In genomic region chr2:59644816-59645215, GRCm38 (mm10) we compare ENCODE assay signal across 9 mouse cellular contexts. TPM values are rescaled to one million over a fixed set of nuclear protein-coding genes. Genes with fewer than 3 reads are reported as not detected.
DNase-seq lines count a peak whose midpoint lies in the region; ATAC-seq and TF ChIP-seq lines count a peak whose summit lies in the region.
"Had no signal": no experiment of that assay in that cellular context is flagged by ENCODE, and none has a peak within 500 bp of the region (broad histone marks: within the 10 kb centered on the region; RNA-seq: fewer than 3 reads in every experiment).

No protein-coding gene starts in this region.

- no peaks in the 10 kb centered on the region for H3K9me3 ChIP-seq in forebrain, embryonic 13.5 days (replicated peaks)
- no peaks in the 10 kb centered on the region for H3K9me3 ChIP-seq in forebrain, embryonic 16.5 days (ENCODE audit: control insufficient read depth, low read length)
- H3K9me3 ChIP-seq in limb, embryonic 13.5 days = no peaks in the 10 kb centered on the region

- no peak overlapping the region for H3K9ac ChIP-seq in forebrain, embryonic 13.5 days
- H3K9ac ChIP-seq in forebrain, embryonic 16.5 days (replicated peaks; ENCODE audit: low read depth, low read length) = no peak overlapping the region
- H3K9ac ChIP-seq in limb, embryonic 13.5 days = no peak overlapping the region

- DNase-seq in left cerebral cortex, adult 2 months (ENCODE audit: extremely low spot score in 1 of 2, low spot score in 2 of 2) = peak in 1 of 2 experiments; percentile 28
- no peak for DNase-seq in left cerebral cortex, postnatal 4 days
- peak; percentile 71 for DNase-seq in cerebellum, adult 9-10 months
- no peak for DNase-seq in spleen, postnatal 10 days (ENCODE audit: low spot score in 2 of 2)
- no peak for DNase-seq in retina, postnatal 1 day

- H3K4me2 ChIP-seq in forebrain, embryonic 13.5 days = no peak overlapping the region
- H3K4me2 ChIP-seq in forebrain, embryonic 16.5 days (ENCODE audit: low read length) = no peak overlapping the region
- 0 out of 2 replicates have a peak overlapping the region, but pooled peaks have one; percentile 3 for H3K4me2 ChIP-seq in limb, embryonic 13.5 days (replicated peaks)

- no peaks in the 10 kb centered on the region for H3K27me3 ChIP-seq in forebrain, embryonic 13.5 days
- no peaks in the 10 kb centered on the region for H3K27me3 ChIP-seq in forebrain, embryonic 16.5 days (replicated peaks; ENCODE audit: control insufficient read depth, insufficient read depth, low read length)
- H3K27me3 ChIP-seq in limb, embryonic 13.5 days = peaks cover 8% of the 10 kb centered on the region; the same call in 1 of the 2 replicates
- H3K27me3 ChIP-seq: CH12.LX had no signal

- H3K36me3 ChIP-seq in forebrain, embryonic 13.5 days (ENCODE audit: poor library complexity, severe bottlenecking) = no peaks in the 10 kb centered on the region
- H3K36me3 ChIP-seq in forebrain, embryonic 16.5 days (ENCODE audit: control insufficient read depth, insufficient read depth) = no peaks in the 10 kb centered on the region
- H3K36me3 ChIP-seq in limb, embryonic 13.5 days = peaks cover 12% of the 10 kb centered on the region

- WGBS in forebrain, embryonic 13.5 days = 48% methylated on average over 5 of the region's 5 CpGs
- WGBS in forebrain, embryonic 16.5 days = 30% methylated on average over 5 of the region's 5 CpGs
- 53% methylated on average over 5 of the region's 5 CpGs for WGBS in limb, embryonic 13.5 days

- ATAC-seq in forebrain, embryonic 13.5 days = no peak
- no peak for ATAC-seq in forebrain, embryonic 16.5 days
- ATAC-seq in limb, embryonic 13.5 days (ENCODE audit: low FRiP score, low read depth) = no peak

- TF ChIP-seq CTCF in left cerebral cortex, adult 2 months (IDR thresholded peaks at IDR 0.05) = no peak

- H3K4me1 ChIP-seq in forebrain, embryonic 13.5 days = peaks cover 43% of the 10 kb centered on the region
- H3K4me1 ChIP-seq in forebrain, embryonic 16.5 days (replicated peaks; ENCODE audit: control insufficient read depth, insufficient read depth, low read length) = peaks cover 22% of the 10 kb centered on the region
- peaks cover 62% of the 10 kb centered on the region for H3K4me1 ChIP-seq in limb, embryonic 13.5 days

- H3K27ac ChIP-seq in forebrain, embryonic 13.5 days = 0 out of 2 replicates have a peak overlapping the region, but pooled peaks have one; percentile 40
- no peak overlapping the region for H3K27ac ChIP-seq in forebrain, embryonic 16.5 days (ENCODE audit: low read length)
- peak overlapping the region; percentile 63 for H3K27ac ChIP-seq in left cerebral cortex, adult 2 months
- no peak overlapping the region for H3K27ac ChIP-seq in limb, embryonic 13.5 days

- intact Hi-C loops in left cerebral cortex, adult 2 months (cut with DNase I) = no loop called here
- intact Hi-C loops in left cerebral cortex, postnatal 4 days (cut with DNase I) = no loop called here

- no peak overlapping the region for H3K4me3 ChIP-seq in forebrain, embryonic 13.5 days
- H3K4me3 ChIP-seq in forebrain, embryonic 16.5 days (replicated peaks; ENCODE audit: low read length) = no peak overlapping the region
- H3K4me3 ChIP-seq in left cerebral cortex, adult 2 months = no peak overlapping the region
- H3K4me3 ChIP-seq in limb, embryonic 13.5 days = no peak overlapping the region

RNA-seq across cellular contexts. Expression of gene Tanc1, which starts 33.0 kb away (rescaled TPM):
- 12.7 and 16.8 TPM in 2 replicates for polyA plus RNA-seq in forebrain, embryonic 13.5 days (2015; fragmentation: Nextera tagmentation; extraction: Ambion mirVana)
- polyA plus RNA-seq in forebrain, embryonic 16.5 days (2015; fragmentation: Nextera tagmentation; extraction: Ambion mirVana) = 8.7 and 10.7 TPM in 2 replicates
- total RNA-seq in left cerebral cortex, adult 2 months (2021) = 10 to 100 TPM; 26.3 to 32.3 TPM
- total RNA-seq in left cerebral cortex, postnatal 4 days (2021) = 10 to 100 TPM in 1 of 2 experiments, 1 to 10 TPM in 1; 9.4 to 10.8 TPM
- polyA plus RNA-seq in limb, embryonic 13.5 days (2015; fragmentation: Nextera tagmentation; extraction: Ambion mirVana) = 42.1 and 45.2 TPM in 2 replicates

Comparison
In these comparisons a context has a peak if more than half of its experiments do, and no peak if none do; other contexts are left out.
1. H3K27ac ChIP-seq: peak in forebrain, embryonic 13.5 days (single experiment) and left cerebral cortex, adult 2 months (single experiment); none in forebrain, embryonic 16.5 days (single experiment) and limb, embryonic 13.5 days (single experiment).